Mouse (Mus musculus) hindbrain, embryonic 14.5 days (tissue): ENCODE results near the gene Nup54. TPM values are rescaled to one million over a fixed set of nuclear protein-coding genes. Genes with fewer than 3 reads are reported as not detected.

Source experiments
- ATAC-seq: fragments of 200-750 bp; cut with Nextera tagmentation; 2 replicates; pipeline ENCODE4 v1.8.0; 2017; ENCODE audit warnings: moderate number of reproducible peaks, mild to moderate bottlenecking, moderate TSS enrichment, moderate library complexity; ENCODE audit not compliant: low FRiP score
- DNase-seq: peaks from one replicate; pipeline ENCODE4 v3.0.0-alpha.2; 2015; ENCODE audit warnings: low spot score
- H3K27ac ChIP-seq: fragments of 300-500 bp; sonication (generic); 2 replicates; pipeline ENCODE4 v1.5.1; 2014; ENCODE audit warnings: mild to moderate bottlenecking, moderate library complexity
- H3K27me3 ChIP-seq: fragments of 300-500 bp; sonication (generic); 2 replicates; pipeline ENCODE4 v1.6.1; 2014; ENCODE audit warnings: mild to moderate bottlenecking, low read length, mixed read lengths; ENCODE audit not compliant: control insufficient read depth, insufficient read depth
- H3K36me3 ChIP-seq: fragments of 300-500 bp; sonication (generic); replicated peaks from 2 replicates; pipeline ENCODE4 v1.6.1; 2014; ENCODE audit not compliant: control insufficient read depth, insufficient read depth
- H3K4me1 ChIP-seq: fragments of 300-500 bp; sonication (generic); replicated peaks from 2 replicates; pipeline ENCODE4 v1.6.1; 2014; ENCODE audit warnings: antibody characterized with exemption, low read length, mixed read lengths; ENCODE audit not compliant: control insufficient read depth, insufficient read depth
- H3K4me2 ChIP-seq: fragments of 300-500 bp; sonication (generic); replicated peaks from 2 replicates; pipeline ENCODE4 v1.6.1; 2014; ENCODE audit warnings: mild to moderate bottlenecking, moderate library complexity
- H3K4me3 ChIP-seq: fragments of 300-500 bp; sonication (generic); replicated peaks from 2 replicates; pipeline ENCODE4 v1.5.1; 2014; ENCODE audit warnings: mild to moderate bottlenecking, low read length
- H3K9ac ChIP-seq: fragments of 300-500 bp; sonication (generic); 2 replicates; pipeline ENCODE4 v1.6.1; 2014
- H3K9me3 ChIP-seq: fragments of 300-500 bp; sonication (generic); 2 replicates; pipeline ENCODE4 v1.6.1; 2016; ENCODE audit warnings: low read length; ENCODE audit not compliant: control insufficient read depth
- WGBS: fragments of 180-500 bp; shearing (Covaris S2); extraction: QIAGEN DNeasy Blood & Tissue Kit; methylation state at CpG from one replicate; pipeline ENCODE4 v1.1.7; 2014; 5-methylcytosine and 5-hydroxymethylcytosine counted together
- microRNA-seq: library from miRNA; unstranded; fragments of <30 nt; microRNA quantifications from one replicate; pipeline ENCODE4, GENCODE M21; 2016
- polyA plus RNA-seq: library from polyadenylated mRNA; unstranded; fragments of >200 nt; fragmentation: Nextera tagmentation; extraction: Ambion mirVana; gene quantifications from 2 replicates; pipeline ENCODE4 v1.2.1, GENCODE M21; 2014

Gene Nup54
- polyA plus RNA-seq, 1 experiment from 2014 or later, result 51.5 TPM

GRCm38 (mm10) chr5:92371361-92371976 is 63.5 kb downstream of the Nup54 start:
- H3K9me3 ChIP-seq, result no peaks in the 10 kb centered on the region
- ATAC-seq, result peak; percentile 32; the same call in 1 of the 2 replicates
- 56% methylated on average over 14 of the region's 14 CpGs for WGBS
- H3K36me3 ChIP-seq, result no peaks in the 10 kb centered on the region
- H3K4me2 ChIP-seq, result no peak overlapping the region
- peak overlapping the region; percentile 7; the same call in 1 of the 2 replicates for H3K27ac ChIP-seq
- no peak overlapping the region for H3K9ac ChIP-seq
- H3K27me3 ChIP-seq, result no peaks in the 10 kb centered on the region
- H3K4me3 ChIP-seq, result no peak overlapping the region
- DNase-seq, result no peak
- H3K4me1 ChIP-seq, result no peaks in the 10 kb centered on the region

GRCm38 (mm10) chr5:92370891-92371290 is 64.1 kb downstream of the Nup54 start:
- no peaks in the 10 kb centered on the region for H3K27me3 ChIP-seq
- WGBS, result 76% methylated on average over 6 of the region's 6 CpGs
- 0 out of 2 replicates have a peak overlapping the region, but pooled peaks have one; percentile 7 for H3K27ac ChIP-seq
- H3K4me3 ChIP-seq, result no peak overlapping the region
- ATAC-seq (no peak), DNase-seq (no peak)
- H3K4me2 ChIP-seq, result no peak overlapping the region
- H3K36me3 ChIP-seq, result no peaks in the 10 kb centered on the region
- no peaks in the 10 kb centered on the region for H3K9me3 ChIP-seq
- no peaks in the 10 kb centered on the region for H3K4me1 ChIP-seq
- no peak overlapping the region for H3K9ac ChIP-seq

DNA sequence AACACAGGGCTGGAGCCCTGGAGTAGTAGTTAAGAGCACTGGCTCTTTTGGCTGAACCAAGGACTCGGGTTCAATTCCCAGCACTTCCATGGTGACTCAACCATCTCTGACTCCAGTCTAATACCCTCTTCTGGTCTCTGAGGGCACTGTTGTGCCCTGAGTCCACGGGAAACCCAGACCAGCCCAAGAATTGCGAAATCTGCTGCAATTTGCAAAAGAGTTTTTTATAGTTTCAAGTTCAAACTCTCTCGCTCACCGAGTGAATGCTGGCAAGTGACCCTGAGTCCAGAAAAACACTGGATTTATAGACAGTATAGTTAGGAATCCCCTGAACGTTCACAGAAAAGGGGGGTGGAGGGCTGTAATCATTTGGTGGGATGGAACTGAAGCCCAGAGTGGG is 64.6 kb downstream of the Nup54 start:
- H3K36me3 ChIP-seq, result no peaks in the 10 kb centered on the region
- no peaks in the 10 kb centered on the region for H3K9me3 ChIP-seq
- no peak overlapping the region for H3K9ac ChIP-seq
- 89% methylated on average over 6 of the region's 6 CpGs for WGBS
- no peaks in the 10 kb centered on the region for H3K4me1 ChIP-seq
- no peak overlapping the region for H3K27ac ChIP-seq
- no peak overlapping the region for H3K4me2 ChIP-seq
- H3K27me3 ChIP-seq, result no peaks in the 10 kb centered on the region
- H3K4me3 ChIP-seq, result no peak overlapping the region
- DNase-seq, result no peak
- ATAC-seq, result no peak

DNA sequence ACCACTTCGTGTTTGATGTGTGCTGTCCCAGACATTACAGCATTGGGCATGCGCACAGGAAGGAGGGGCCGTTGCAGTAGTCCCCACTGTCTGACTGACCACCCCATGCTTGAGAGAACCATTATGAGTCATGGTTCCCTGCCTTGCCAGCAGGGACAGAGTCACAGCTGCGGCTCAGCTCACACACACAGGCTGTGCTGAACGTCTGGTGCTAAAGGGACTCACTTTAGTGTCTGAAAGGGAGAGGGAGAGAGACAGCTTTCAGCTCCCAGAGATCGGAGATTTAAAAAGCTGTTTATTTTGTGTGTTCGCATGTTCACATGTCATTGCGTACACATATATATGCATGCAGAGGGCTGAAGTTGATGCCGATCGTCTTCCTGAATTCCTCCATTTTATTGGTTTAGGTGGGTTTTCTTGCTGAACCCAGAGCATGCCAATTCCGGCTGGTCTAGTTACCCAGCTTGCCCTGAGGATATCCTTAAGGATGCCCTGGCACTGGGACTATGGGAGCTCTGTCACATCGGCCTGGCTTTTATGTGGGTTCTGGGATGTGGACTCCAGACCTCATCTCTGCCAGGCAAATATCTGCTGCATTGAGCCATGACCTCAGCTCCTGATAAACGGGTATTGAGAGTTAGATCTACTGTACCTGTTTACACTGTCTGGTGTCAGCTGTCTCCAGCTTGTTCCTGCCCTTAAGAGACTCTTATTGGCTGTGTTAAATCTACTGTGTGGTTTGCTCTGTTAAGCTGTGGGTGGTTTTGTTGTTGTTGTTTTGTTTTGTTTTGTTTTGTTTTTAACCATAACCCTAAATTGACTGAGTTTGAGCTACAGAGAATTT is 65.6 kb downstream of the Nup54 start:
- Histone ChIP-seq H3K4me2 (no peak overlapping the region; the same call in 1 of the 2 replicates), H3K9me3 (no peaks in the 10 kb centered on the region), H3K9ac (0 out of 2 replicates have a peak overlapping the region, but pooled peaks have one; percentile 3), H3K27ac (peak overlapping the region; percentile 46; the same call in 1 of the 2 replicates), H3K27me3 (no peaks in the 10 kb centered on the region), H3K4me1 (no peaks in the 10 kb centered on the region), H3K36me3 (no peaks in the 10 kb centered on the region), H3K4me3 (no peak overlapping the region)
- peak; percentile 28 for DNase-seq
- peak; percentile 84 for ATAC-seq
- 56% methylated on average over 13 of the region's 13 CpGs for WGBS

DNA sequence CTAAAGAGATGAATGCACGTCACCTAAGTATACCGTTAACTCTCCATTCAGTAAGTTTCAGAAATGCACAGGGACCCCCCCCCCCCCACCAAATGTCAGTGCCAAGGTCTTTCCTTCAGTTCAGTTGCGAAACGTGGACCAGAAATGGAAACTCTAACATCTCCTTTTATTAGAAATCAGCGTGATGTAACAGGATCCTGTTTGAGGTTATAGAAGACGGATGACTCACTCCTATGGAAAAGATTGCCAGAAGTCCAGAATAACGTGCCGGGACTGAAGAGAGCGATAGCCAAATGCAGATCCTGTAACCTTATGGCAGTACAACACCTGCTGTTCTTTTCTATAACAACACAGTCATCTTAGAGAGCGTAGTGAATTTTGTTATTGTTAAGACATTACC is 66.6 kb downstream of the Nup54 start:
- H3K9me3 ChIP-seq, result no peaks in the 10 kb centered on the region
- DNase-seq (no peak), ATAC-seq (no peak)
- H3K36me3 ChIP-seq, result no peaks in the 10 kb centered on the region
- H3K4me1 ChIP-seq, result no peaks in the 10 kb centered on the region
- H3K27ac ChIP-seq, result no peak overlapping the region
- no peak overlapping the region for H3K4me2 ChIP-seq
- no peak overlapping the region for H3K9ac ChIP-seq
- H3K27me3 ChIP-seq, result no peaks in the 10 kb centered on the region
- 73% methylated on average over 10 of the region's 10 CpGs for WGBS
- H3K4me3 ChIP-seq, result no peak overlapping the region

- 84% methylated on average over 6 of the region's 6 CpGs for WGBS
- Histone ChIP-seq H3K27me3 (no peaks in the 10 kb centered on the region), H3K9me3 (no peaks in the 10 kb centered on the region), H3K4me2 (no peak overlapping the region), H3K4me3 (no peak overlapping the region), H3K36me3 (no peaks in the 10 kb centered on the region), H3K9ac (no peak overlapping the region), H3K4me1 (no peaks in the 10 kb centered on the region), H3K27ac (no peak overlapping the region)
- ATAC-seq, result no peak
- DNase-seq, result no peak
Measured at GRCm38 (mm10) chr5:92366565-92366964, 68.5 kb downstream of the Nup54 start.

Small RNAs within 50 kb of the gene (microRNA-seq; reads per million reads assigned to microRNA genes)
- not detected for gene Mir6415

Other genes with a start within 250 kb of the Nup54 start
- not detected in 2 replicates for gene U90926, start 219.8 kb downstream of the Nup54 start, polyA plus RNA-seq
- 0.34 and 0.84 TPM in 2 replicates for gene Ppef2, start 178.9 kb downstream of the Nup54 start, polyA plus RNA-seq
- gene Naaa, start 157.0 kb downstream of the Nup54 start, polyA plus RNA-seq, result 22.1 and 25.1 TPM in 2 replicates
- 28.5 and 29.3 TPM in 2 replicates for gene Sdad1, start 124.7 kb downstream of the Nup54 start, polyA plus RNA-seq
- gene Cxcl9, start 107.1 kb downstream of the Nup54 start, polyA plus RNA-seq, result not detected in 2 replicates
- 6.0 and 9.3 TPM in 2 replicates for gene Art3, start 103.4 kb downstream of the Nup54 start, polyA plus RNA-seq
- gene Cxcl10, start 86.3 kb downstream of the Nup54 start, polyA plus RNA-seq, result 0.24 TPM in 1 of 2 replicates, not detected in the other
- 18.9 and 20.2 TPM in 2 replicates for gene Scarb2, start 71.6 kb upstream of the Nup54 start, polyA plus RNA-seq
- 1.3 TPM in 2 replicates for gene Fam47e, start 119.8 kb upstream of the Nup54 start, polyA plus RNA-seq
- 10.3 and 11.7 TPM in 2 replicates for gene Stbd1, start 167.8 kb upstream of the Nup54 start, polyA plus RNA-seq
- 0.78 and 1.0 TPM in 2 replicates for gene Ccdc158, start 240.1 kb upstream of the Nup54 start, polyA plus RNA-seq
- gene Shroom3, start 248.2 kb upstream of the Nup54 start, polyA plus RNA-seq, result 2.3 and 2.6 TPM in 2 replicates